Mouse (Mus musculus) lung, postnatal 0 days (tissue): ENCODE data around the gene Prkaca. TPM values are rescaled to one million over a fixed set of nuclear protein-coding genes. Genes with fewer than 3 reads are reported as not detected.

ENCODE experiments used
- ATAC-seq: fragments of 200-750 bp; cut with Nextera tagmentation; 2 replicates; pipeline ENCODE4 v1.8.0; 2017; ENCODE audit warnings: moderate library complexity
- DNase-seq: peaks from one replicate; pipeline ENCODE4 v3.0.0-alpha.2; 2016; ENCODE audit warnings: low spot score
- H3K27ac ChIP-seq: fragments of 300-500 bp; sonication (generic); 2 replicates; pipeline ENCODE4 v1.5.1; 2014; ENCODE audit warnings: antibody characterized with exemption, mild to moderate bottlenecking, low read length, mixed read lengths
- H3K27me3 ChIP-seq: fragments of 300-500 bp; sonication (generic); replicated peaks from 2 replicates; pipeline ENCODE4 v1.6.1; 2014; ENCODE audit warnings: low read length, mixed read lengths; ENCODE audit not compliant: insufficient read depth
- H3K36me3 ChIP-seq: fragments of 300-500 bp; sonication (generic); 2 replicates; pipeline ENCODE4 v1.6.1; 2014; ENCODE audit warnings: low read length, mixed read lengths; ENCODE audit not compliant: insufficient read depth
- H3K4me1 ChIP-seq: fragments of 300-500 bp; sonication (generic); 2 replicates; pipeline ENCODE4 v1.6.1; 2014; ENCODE audit warnings: antibody characterized with exemption, low read depth, low read length, mixed read lengths; ENCODE audit not compliant: insufficient read depth
- H3K4me2 ChIP-seq: fragments of 300-500 bp; sonication (generic); replicated peaks from 2 replicates; pipeline ENCODE4 v1.6.1; 2014; ENCODE audit warnings: low read depth, mild to moderate bottlenecking, low read length, moderate library complexity, mixed read lengths
- H3K4me3 ChIP-seq: fragments of 300-500 bp; sonication (generic); 2 replicates; pipeline ENCODE4 v1.5.1; 2014; ENCODE audit warnings: low read depth, low read length
- H3K9ac ChIP-seq: fragments of 300-500 bp; sonication (generic); replicated peaks from 2 replicates; pipeline ENCODE4 v1.6.1; 2014; ENCODE audit warnings: low read depth, mild to moderate bottlenecking
- H3K9me3 ChIP-seq: fragments of 300-500 bp; sonication (generic); 2 replicates; pipeline ENCODE4 v1.6.1; 2016; ENCODE audit warnings: low read length, mixed read lengths
- CTCF ChIP-seq: IDR thresholded peaks from 2 replicates; pipeline ENCODE4 v1.5.1; 2016; ENCODE audit warnings: antibody characterized with exemption, mild to moderate bottlenecking
- EP300 ChIP-seq: IDR thresholded peaks from 2 replicates; pipeline ENCODE4 v1.6.1; 2016; ENCODE audit warnings: antibody characterized with exemption, mild to moderate bottlenecking, control low read depth
- whole genome bisulfite sequencing: fragments of 180-500 bp; shearing (Covaris S2); extraction: QIAGEN DNeasy Blood & Tissue Kit; methylation state at CpG from one replicate; pipeline ENCODE4 v1.1.7; 2014; 5-methylcytosine and 5-hydroxymethylcytosine counted together
- microRNA counts: library from miRNA; unstranded; fragments of <30 nt; microRNA quantifications from one replicate; lab custom pipeline; 2015
- microRNA-seq: library from miRNA; unstranded; fragments of <30 nt; microRNA quantifications from one replicate; pipeline ENCODE4, GENCODE M21; 2016
- polyA plus RNA-seq: library from polyadenylated mRNA; unstranded; fragments of >200 nt; fragmentation: Nextera tagmentation; extraction: Ambion mirVana; gene quantifications from 2 replicates; pipeline ENCODE4 v1.2.1, GENCODE M21; 2015

The Prkaca gene
- polyA plus RNA-seq, 1 experiment from 2014 or later = 94.9 TPM

DNA sequence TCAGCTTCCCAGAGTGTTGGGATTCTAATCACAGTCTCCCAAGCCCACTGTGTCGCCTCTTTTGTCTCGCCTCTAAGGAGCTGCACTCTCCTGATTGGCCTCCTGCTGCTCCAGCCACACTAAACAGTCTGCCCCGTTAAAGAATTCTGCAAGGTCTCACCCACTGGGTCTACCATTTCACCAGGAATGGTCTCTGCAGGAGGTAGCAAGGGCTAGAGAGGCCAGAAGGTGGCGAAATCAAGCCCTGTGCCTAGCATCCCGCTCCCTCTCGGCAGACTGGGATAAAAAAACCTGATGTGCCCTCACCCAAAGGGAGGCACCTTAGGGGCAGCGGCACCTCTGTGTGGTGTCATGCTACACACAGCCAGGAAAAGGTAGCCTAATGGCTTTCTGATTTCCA is 71.3 kb downstream of the Prkaca start:
- Histone ChIP-seq H3K27ac (no peak overlapping the region), H3K9ac (no peak overlapping the region), H3K4me2 (no peak overlapping the region), H3K9me3 (no peaks in the 10 kb centered on the region), H3K27me3 (peaks cover 24% of the 10 kb centered on the region), H3K36me3 (no peaks in the 10 kb centered on the region), H3K4me3 (no peak overlapping the region), H3K4me1 (peaks cover 4% of the 10 kb centered on the region; the same call in 1 of the 2 replicates)
- no peak for TF ChIP-seq EP300
- peak; percentile 23 for TF ChIP-seq CTCF
- 13% methylated on average over 7 of the region's 7 CpGs for WGBS
- no peak for ATAC-seq
- DNase-seq = no peak

DNA sequence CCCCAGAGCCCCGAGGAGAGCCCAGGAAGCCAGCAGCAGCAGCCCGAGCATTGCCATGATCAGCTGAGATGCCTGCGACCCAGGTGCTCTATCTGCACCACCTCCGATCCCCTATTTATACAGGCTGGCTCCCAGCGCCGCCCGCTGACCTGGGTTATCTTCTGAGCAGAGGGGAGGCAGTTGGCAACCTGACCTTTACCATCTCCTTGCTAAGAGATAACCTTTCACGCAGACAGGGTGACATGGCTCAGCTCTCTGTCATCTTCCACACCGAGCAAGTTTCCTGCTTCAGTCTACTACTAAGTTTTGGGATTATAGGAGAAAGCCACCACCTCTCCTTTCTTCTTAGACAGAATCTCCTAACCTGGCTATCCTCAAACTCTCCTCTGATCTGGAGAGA is 72.1 kb downstream of the Prkaca start, which contains the start of gene Rln3:
TSS of gene Rln3 (minus strand) at position 101 of the 400 bp plus-strand sequence.
- no peaks in the 10 kb centered on the region for H3K36me3 ChIP-seq
- H3K4me2 ChIP-seq = no peak within 1 kb of the TSS
- peaks cover 4% of the 10 kb centered on the region; the same call in 1 of the 2 replicates for H3K4me1 ChIP-seq
- no peak within 1 kb of the TSS for H3K4me3 ChIP-seq
- no peak for DNase-seq
- no peak for ATAC-seq
- 8% methylated on average over 9 of the region's 9 CpGs for WGBS
- no peak within 1 kb of the TSS for H3K9ac ChIP-seq
- no peak for TF ChIP-seq EP300
- TF ChIP-seq CTCF = no peak
- no peaks in the 10 kb centered on the region for H3K9me3 ChIP-seq
- H3K27me3 ChIP-seq = peaks cover 24% of the 10 kb centered on the region
- H3K27ac ChIP-seq = no peak within 1 kb of the TSS

MicroRNA genes within 50 kb of the gene (microRNA counts, 519-probe panel; counts per million panel counts)
- microRNA mmu-miR-1199 (lab: Ali Mortazavi, UCI) = not detected

Small RNA genes lying within 50 kb of the gene (microRNA-seq; reads per million reads assigned to microRNA genes)
- gene Gm44330 (not detected), gene Gm44450 (not detected), gene Mir1199 (2.4 reads per million, percentile 2 among the genes with 10 or more reads in this experiment), gene Mir8111 (2.7 reads per million, percentile 5 among the genes with 10 or more reads in this experiment)

Other genes with a start within 250 kb of the Prkaca start
- 145 and 146 TPM in 2 replicates for gene Adgre5, start 231.7 kb upstream of the Prkaca start, polyA plus RNA-seq
- 11.4 and 14.3 TPM in 2 replicates for gene Adgrl1, start 72.9 kb upstream of the Prkaca start, polyA plus RNA-seq
- 0.12 and 0.36 TPM in 2 replicates for gene Gm10644, start 17.8 kb upstream of the Prkaca start, polyA plus RNA-seq
- 7.1 and 8.0 TPM in 2 replicates for gene Asf1b, start 17.5 kb upstream of the Prkaca start, polyA plus RNA-seq
- gene Samd1, start 24.7 kb downstream of the Prkaca start, polyA plus RNA-seq = 5.3 and 5.6 TPM in 2 replicates
- 0.63 and 1.0 TPM in 2 replicates for gene 1700067K01Rik, start 28.5 kb downstream of the Prkaca start, polyA plus RNA-seq
- gene 2210011C24Rik, start 39.2 kb downstream of the Prkaca start, polyA plus RNA-seq = 51.0 and 70.4 TPM in 2 replicates
- gene Palm3, start 48.5 kb downstream of the Prkaca start, polyA plus RNA-seq = 1.1 and 1.6 TPM in 2 replicates
- gene Il27ra, start 69.6 kb downstream of the Prkaca start, polyA plus RNA-seq = 0.56 and 0.93 TPM in 2 replicates
- gene Rln3, start 72.0 kb downstream of the Prkaca start, polyA plus RNA-seq = 0.26 TPM in 1 of 2 replicates, not detected in the other
- gene Gm10643, start 92.1 kb downstream of the Prkaca start, polyA plus RNA-seq = 1.2 and 1.3 TPM in 2 replicates
- gene Rfx1, start 93.8 kb downstream of the Prkaca start, polyA plus RNA-seq = 4.5 and 5.2 TPM in 2 replicates
- 5.1 TPM in 2 replicates for gene Dcaf15, start 131.8 kb downstream of the Prkaca start, polyA plus RNA-seq
- gene Podnl1, start 153.0 kb downstream of the Prkaca start, polyA plus RNA-seq = 0.17 and 0.19 TPM in 2 replicates
- 15.6 and 16.3 TPM in 2 replicates for gene Cc2d1a, start 174.9 kb downstream of the Prkaca start, polyA plus RNA-seq
- gene 4930432K21Rik, start 175.0 kb downstream of the Prkaca start, polyA plus RNA-seq = 0.80 and 1.0 TPM in 2 replicates
- gene Nanos3, start 212.2 kb downstream of the Prkaca start, polyA plus RNA-seq = 1.9 and 3.2 TPM in 2 replicates